Mouse (Mus musculus) cerebellum, adult 9-11 months (tissue): ENCODE measurements at regions not wholly inside any gene's neighbourhood (a gene's known extent, or its start where the extent isn't known, plus 50 kb on each side); places are given as distances from the start of the nearest gene placed in this dataset.
"Not testable (repeated sequence)": the region's sequence is repeated elsewhere in the genome, so short reads cannot be mapped to it uniquely, and the experiment has no call there.

Source experiments
- DNase-seq: peaks from one replicate; pipeline ENCODE4 v3.0.0; 2022

DNA sequence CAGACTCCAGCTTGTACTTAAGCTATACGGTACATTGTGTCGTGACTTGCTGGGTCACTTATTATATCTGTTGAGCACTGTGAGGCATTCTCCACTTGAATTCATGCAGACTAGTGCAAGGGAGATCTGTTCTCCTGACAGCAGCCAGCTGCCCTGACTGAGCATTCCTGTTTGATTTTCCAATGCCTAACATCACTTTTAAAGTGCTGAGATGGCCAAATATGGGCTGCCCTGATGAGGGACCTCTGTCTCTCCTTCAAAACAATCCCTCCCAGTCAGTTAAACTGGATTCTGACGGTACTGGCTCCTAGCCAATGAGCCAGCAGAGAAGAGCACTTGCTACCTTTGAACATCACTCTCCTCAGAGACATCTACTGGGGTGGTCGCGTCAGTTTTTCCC is 57.6 kb upstream of the Lekr1 start:
- no peak for DNase-seq

DNA sequence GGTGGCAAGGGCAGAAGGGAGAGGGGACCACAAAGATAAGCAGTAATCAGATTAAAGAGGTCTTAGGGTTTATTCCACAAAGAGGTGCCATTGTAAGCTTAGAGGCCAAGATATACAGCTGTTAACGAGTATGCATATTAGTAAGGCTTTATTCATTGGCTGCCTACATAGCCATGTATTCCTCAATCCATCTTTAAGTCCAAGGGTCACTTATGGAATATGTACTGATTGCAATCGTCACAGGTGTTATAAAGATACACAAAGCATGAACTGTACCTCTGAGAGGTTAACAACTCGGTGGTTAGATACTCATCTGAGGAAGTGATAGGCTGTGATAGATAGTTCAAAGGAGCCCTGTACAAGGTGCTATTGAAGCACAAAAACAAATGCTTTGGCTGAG is 54.3 kb upstream of the Lekr1 start:
- DNase-seq, result no peak

DNA sequence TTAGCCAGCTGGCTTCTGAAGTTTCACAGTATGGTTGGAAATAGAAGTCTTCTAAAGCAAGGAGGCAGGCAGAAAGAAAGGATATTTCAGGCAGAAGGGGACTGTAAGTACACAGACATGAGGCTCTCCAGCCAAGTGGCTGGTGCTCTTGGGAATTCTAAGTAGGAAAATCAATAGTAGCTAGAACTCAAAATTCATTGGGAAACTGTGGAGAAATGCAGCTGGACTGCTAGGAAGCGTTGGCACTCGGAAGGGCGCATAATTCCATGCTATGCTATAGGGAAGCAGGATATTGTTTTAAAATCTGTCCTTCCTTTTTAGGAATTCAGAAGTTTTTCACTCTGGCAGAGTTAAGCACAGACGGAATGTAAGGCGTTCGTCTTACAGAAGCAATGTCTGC is 53.6 kb upstream of the Lekr1 start:
- peak; percentile 4 for DNase-seq

DNA sequence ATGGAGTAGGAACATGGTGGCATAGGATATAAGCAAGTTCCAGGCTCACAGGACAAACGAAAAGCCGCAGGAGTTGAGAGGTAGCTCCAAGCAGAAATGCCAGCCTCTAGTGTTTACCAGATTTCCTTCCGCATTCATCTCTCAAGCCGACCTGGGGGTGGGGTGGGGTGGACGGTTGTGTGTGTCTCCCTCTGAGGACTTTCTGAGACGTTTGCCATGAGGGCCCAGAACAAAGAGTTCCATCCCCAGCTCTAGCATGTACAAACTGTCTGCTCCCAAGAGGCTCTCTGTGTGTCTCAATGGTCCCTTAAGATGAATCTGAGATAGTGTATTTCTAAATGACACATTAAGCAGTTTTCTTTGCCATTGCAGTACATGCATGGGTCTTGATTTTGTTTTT is 53.1 kb upstream of the Lekr1 start:
- no peak for DNase-seq

DNA sequence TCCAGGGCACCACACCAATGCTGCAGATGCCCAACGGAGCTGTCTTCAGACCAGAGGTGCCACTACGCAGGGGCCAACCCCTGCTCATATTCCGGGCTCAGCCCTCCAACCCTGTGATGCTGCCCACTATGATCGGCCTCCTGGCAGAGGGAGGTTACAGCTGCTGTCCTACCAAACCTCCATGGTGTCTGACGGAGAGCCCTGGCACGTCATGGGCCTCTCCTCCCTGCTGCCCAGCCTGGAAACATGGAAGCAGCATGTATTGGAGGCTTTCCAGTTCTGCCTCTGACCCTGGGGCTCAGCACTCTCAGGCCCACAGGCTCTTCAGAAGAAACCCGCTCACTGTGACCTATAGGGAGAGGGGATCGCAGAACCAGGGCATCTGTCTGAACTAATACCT is 51.1 kb upstream of the Lekr1 start:
- DNase-seq, result not testable (repeated sequence)
